Mouse (Mus musculus) erythroblast, adult 5-6 weeks (primary cell): ENCODE data around the gene Cuedc2. TPM values are rescaled to one million over a fixed set of nuclear protein-coding genes. Genes with fewer than 3 reads are reported as not detected.

Experiments
- ATAC-seq: replicated peaks from 2 replicates; pipeline ENCODE4 v1.8.0; 2016; ENCODE audit warnings: moderate number of reproducible peaks, mild to moderate bottlenecking, moderate TSS enrichment, inconsistent platforms; ENCODE audit not compliant: poor library complexity, low FRiP score, severe bottlenecking
- total RNA-seq, 2 experiments: library from RNA; stranded (forward) in 1 of 2; stranded (reverse) in 1 of 2; fragments of 150-400 nt in 1 of 2; fragments of 200-764, 138-1000 nt in 1 of 2; gene quantifications; 2 replicates each; pipeline versions ENCODE4 v1.2.3 to v1.2.4; 2015 to 2017; ENCODE audit warnings: low replicate concordance in 2 of 2

The Cuedc2 gene
- 8.1 and 8.4 TPM in 2 replicates for total RNA-seq (2015; ENCODE audit: low replicate concordance)
- 23.6 and 39.4 TPM in 2 replicates for total RNA-seq (2017; ENCODE audit: low replicate concordance)

GRCm38 (mm10) chr19:46338331-46338936 lies at the start of gene Cuedc2:
Gene Cuedc2 (minus strand): TSS chr19:46338702.
- ATAC-seq, result peak; percentile 92

- ATAC-seq, result no peak
These were observed 43.8 kb upstream of the Cuedc2 start for GRCm38 (mm10) chr19:46382275-46382674.

GRCm38 (mm10) chr19:46375891-46376290 lies 37.4 kb upstream of the Cuedc2 start:
- ATAC-seq, result no peak

- no peak for ATAC-seq
These were observed 37.0 kb upstream of the Cuedc2 start for GRCm38 (mm10) chr19:46375489-46375888.

- ATAC-seq, result 0 out of 2 replicates have a peak, but pooled peaks have one; percentile 15
These were observed 36.1 kb upstream of the Cuedc2 start for GRCm38 (mm10) chr19:46374477-46375088.

- ATAC-seq, result no peak
These were observed 30.7 kb upstream of the Cuedc2 start for GRCm38 (mm10) chr19:46369204-46369603.

- ATAC-seq, result no peak
These were observed 29.5 kb upstream of the Cuedc2 start for GRCm38 (mm10) chr19:46367798-46368590.

GRCm38 (mm10) chr19:46363294-46364009 lies 24.9 kb upstream of the Cuedc2 start:
- ATAC-seq, result no peak

- no peak for ATAC-seq
These were observed 23.6 kb upstream of the Cuedc2 start for GRCm38 (mm10) chr19:46362104-46362503.

GRCm38 (mm10) chr19:46358381-46358780 lies 19.9 kb upstream of the Cuedc2 start:
- no peak for ATAC-seq

- no peak for ATAC-seq
These were observed 19.1 kb upstream of the Cuedc2 start for GRCm38 (mm10) chr19:46357344-46358280.

GRCm38 (mm10) chr19:46356701-46357138 lies 18.2 kb upstream of the Cuedc2 start:
- peak; percentile 86 for ATAC-seq

- no peak for ATAC-seq
These were observed 11.8 kb upstream of the Cuedc2 start, which contains the start of gene 2310034G01Rik for GRCm38 (mm10) chr19:46350168-46350932. Gene 2310034G01Rik (minus strand): TSS chr19:46350302.

- ATAC-seq, result no peak
These were observed 11.0 kb upstream of the Cuedc2 start for GRCm38 (mm10) chr19:46349550-46349949.

- ATAC-seq, result no peak
These were observed 10.4 kb upstream of the Cuedc2 start for GRCm38 (mm10) chr19:46348761-46349458.

GRCm38 (mm10) chr19:46347936-46348668 lies 9.6 kb upstream of the Cuedc2 start:
- ATAC-seq, result no peak

GRCm38 (mm10) chr19:46347146-46347545 lies 8.6 kb upstream of the Cuedc2 start:
- no peak for ATAC-seq
